Mouse (Mus musculus) NIH3T3 (cell line): Measurements from ENCODE around the gene Abcc2.

ENCODE experiments used
- DNase-seq: peaks from one replicate; pipeline ENCODE4 v3.0.0-alpha.2; 2012; ENCODE audit warnings: low read depth

The Abcc2 gene

DNA sequence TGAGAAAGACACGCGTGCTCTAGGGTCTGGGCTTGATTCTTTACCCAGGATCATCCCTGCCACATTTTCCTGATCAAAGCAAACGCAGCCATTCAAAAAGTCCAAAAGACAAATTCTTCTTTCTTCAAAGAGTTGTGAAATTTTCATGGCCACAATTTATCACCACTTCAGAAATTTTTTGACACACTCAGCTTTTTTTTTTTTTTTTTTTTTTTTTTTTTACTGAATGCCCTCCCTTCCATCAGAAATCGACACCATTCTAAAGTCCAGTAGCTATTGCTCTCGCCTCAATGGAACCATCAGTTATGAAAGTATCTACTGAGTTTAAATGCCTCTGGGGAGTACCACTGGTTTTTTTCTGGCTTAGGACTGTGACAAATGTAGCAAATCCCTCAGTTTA is 1.6 kb upstream of the Abcc2 start:
- no peak for DNase-seq

DNA sequence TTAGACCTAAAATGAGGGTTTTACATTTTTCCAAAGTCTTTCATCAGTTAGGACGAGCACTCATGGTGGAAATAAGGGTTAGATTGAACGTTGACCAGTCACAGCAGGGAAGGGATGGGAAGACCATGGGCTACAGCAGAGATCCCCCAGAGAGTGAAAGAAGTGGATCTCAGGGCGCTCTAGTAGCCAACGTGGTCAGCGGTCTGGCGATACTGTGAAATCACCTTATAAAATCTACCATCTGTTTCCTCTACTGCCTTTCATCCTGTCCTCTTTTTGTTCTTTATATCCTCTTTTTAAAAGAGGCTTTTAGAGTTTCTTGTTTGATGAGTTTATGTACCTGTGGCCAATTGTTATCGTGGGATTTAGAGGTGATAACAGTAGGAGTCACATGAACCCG is 2.8 kb downstream of the Abcc2 start:
- DNase-seq = no peak

DNA sequence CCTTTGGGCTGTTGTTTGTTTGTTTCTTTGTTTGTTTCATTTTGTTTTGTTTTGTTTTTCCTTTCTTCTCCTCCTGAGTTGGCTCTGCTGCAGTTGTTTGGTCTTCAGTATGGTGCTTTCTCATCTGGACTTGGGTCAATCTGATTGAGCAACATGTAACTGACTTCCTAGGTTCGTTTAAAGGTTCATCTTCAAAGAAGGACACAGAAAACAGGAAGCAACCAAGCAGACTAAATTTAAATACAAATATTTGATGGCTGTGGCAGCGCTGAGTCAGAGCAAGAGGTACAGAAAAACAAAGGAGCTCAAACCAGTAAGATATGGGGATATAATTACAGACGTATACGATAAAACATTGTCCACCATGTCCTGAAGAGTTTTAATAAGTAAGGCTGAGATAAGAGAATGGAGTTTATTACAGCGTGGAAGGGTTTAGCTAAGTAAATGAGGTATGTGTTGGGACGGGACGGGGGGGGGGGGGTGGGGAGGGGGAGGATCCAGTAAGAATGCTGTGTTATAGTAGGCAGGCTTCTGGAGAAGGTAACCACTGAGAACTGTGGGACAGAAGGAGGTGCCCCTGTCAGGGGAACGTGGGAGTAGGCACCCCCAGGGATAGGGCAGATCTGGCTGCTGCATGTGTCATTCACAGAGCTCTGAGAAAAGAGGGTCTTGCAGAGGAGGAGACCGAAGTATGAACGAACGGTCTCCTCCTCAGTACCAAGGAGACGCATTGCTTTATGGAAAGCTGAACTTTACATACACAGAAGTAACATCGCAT is 4.4 kb downstream of the Abcc2 start:
- DNase-seq = no peak

DNA sequence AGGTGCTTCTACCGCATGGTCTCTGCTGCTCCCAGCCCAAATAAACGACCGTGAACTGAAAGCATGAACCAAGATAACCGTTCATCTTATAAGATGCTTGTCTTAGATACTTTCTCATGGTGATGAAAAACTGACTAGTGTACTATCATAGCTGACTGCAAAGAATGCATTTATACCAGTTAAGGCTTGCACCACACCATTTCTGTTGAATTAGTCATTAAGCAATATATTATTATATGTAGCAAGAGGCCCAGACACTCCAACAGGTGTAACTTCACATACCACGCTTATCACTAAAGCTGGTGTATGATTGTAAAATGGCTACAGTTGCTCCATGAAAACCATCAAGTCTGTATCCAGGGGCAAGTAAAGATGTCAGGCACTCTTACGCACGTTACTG is 7.8 kb downstream of the Abcc2 start:
- DNase-seq = no peak

DNA sequence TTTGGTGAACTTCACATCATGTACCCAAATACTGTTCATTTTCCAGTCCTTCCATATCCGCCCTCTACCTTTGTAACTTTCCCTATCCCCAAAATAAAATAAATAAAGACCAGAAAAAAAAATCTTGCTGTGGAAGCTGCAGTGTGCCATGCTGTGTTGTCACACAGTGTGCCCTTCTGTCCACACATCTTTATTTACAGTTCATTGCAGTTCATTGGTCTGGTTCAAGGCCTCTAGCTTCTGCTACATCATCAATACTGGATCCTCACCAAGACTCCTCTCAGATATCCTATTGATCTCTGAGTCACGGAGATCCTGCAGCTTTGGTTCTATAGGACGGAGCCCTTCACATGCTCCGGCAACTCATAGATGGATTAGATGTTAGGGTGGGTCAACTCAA is 10.5 kb downstream of the Abcc2 start:
- no peak for DNase-seq

DNA sequence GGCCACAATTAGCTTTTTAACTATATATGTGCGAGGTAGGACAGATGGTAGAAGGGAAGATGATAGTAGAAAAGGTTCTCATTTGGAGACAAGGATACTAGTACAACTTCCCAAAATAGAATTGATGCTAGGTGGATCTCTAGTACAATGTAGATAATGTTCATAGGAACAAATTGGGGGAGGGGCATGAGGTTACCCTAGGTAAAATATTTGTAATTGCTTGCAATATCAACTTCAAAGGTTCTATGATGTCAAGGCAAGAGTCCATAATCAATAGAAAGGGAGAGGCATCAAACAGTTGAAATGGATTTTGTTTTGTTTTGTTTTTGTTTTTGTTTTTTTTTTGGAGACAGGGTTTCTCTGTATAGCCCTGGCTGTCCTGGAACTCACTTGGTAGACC is 12.0 kb downstream of the Abcc2 start:
- no peak for DNase-seq

DNA sequence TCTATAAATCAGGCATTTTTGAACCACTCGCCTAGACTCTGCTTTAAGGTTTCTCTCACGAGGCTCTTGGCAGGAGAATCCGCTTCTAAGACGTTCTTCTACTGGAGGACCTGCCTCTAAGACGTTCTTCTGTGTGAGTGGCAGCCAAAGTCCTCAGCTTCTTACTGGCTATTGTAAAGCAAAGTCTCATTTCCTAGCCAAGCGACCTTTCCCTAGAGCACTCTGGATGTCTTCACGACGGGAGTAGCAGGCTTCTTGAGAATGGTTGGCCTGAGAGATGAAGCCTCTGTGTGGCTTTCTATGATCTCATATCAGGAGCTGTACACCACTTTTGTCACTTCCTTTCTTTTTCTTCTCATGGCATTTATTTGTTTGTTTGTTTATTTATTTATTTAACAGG is 13.5 kb downstream of the Abcc2 start:
- no peak for DNase-seq

DNA sequence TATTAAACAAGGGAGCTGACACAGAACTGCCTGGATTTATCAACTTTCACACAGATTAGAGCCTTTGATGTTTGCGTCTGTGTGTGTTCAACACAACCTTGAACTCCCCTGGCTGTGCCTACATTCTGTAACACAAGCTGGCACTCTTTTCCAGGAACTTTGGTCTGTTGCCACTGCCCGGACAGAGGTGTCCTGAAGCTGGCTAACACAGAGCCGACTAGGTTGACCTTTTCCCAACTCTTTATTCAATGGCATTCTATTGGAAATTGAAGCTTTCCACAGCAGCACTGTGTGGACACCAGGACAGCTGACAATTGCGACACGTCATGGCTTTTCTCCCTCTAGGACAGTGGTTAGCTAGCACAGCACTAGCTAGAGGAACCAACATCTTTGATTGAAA is 15.2 kb downstream of the Abcc2 start:
- DNase-seq = no peak

DNA sequence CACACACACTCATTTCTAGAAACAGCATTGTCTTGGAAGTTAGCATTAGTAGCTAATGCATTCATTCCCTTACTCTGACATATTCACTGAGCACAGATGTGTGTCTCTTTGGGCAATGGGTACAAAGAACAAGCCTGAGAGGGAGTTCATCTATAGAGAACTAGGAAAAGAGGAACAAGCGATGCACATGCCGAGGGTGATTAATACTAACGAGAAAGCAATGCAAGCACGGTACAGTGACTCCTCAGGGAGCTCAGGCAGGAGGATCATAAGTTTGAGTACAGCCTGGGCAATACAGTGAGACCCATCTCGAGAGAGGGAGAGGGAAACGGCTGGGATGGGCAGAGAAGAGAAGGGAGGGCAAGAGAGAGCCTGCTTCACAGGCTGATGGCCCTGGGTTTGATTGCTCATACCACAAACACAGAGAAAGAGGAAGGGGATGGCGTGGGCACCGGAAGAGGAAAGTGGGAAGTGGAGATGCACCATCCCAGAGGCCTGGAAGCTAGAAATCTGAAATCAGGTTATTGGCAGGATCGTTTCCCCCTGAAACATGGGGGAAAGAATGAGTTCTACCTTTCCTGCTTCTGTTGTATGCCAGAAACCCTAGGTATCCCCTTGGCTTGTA is 19.5 kb downstream of the Abcc2 start:
- DNase-seq = no peak

DNA sequence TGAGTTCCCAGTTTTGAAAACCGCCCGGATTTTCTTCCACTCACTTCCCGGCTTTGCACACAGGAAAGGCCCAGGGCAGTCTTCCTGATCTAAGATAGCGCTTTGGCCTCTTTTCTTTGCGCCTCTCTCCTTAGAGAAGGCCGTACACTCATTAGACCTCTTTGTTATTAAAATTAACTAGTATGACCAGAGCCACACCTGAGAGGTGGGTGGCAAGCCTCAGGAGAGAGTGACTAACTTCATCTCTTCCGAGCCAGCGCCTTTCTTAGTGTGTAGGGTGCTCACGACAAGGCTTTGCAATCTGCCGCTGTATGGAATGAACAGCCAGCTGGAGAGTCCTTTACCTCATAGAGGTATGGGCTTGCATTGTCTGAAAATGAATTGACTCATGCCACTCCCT is 21.9 kb downstream of the Abcc2 start:
- DNase-seq = no peak

DNA sequence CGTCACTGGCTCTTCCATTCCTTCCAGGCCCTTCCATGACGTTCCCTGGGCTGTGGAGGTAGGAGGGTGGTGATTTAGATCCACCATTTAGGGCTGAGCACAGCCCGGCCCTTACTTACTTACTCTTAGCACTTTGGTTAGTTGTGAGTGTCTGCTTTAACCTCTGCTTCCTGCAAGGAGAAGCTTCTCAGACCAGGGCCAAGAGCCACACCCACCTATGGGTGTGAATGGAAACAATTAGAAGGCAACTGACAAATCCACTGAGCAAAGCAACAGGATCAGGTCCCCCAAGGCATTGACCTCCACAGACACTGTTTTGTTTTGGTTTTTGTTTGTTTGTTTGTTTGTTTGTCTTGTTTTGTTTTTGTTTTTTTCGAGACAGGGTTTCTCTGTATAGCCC is 27.3 kb downstream of the Abcc2 start:
- no peak for DNase-seq

DNA sequence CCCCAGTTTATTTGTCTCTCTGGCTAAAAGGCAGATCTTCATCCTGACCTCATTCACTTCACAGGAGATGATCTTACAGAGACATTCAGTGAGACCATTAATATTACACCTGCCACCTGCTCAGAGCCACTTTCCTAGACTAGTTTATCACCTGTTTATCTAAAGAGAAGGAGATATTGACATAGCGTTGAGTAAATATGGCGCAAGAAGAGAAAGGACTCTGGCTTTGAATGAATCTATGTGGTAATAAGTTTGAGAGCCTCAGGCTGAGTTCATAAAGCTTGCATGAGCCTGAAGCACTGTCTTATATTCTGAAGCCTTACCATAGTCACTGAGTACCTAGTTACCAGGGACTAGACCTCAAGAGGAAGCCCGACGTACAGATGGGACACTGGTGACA is 29.4 kb downstream of the Abcc2 start:
- DNase-seq = no peak

DNA sequence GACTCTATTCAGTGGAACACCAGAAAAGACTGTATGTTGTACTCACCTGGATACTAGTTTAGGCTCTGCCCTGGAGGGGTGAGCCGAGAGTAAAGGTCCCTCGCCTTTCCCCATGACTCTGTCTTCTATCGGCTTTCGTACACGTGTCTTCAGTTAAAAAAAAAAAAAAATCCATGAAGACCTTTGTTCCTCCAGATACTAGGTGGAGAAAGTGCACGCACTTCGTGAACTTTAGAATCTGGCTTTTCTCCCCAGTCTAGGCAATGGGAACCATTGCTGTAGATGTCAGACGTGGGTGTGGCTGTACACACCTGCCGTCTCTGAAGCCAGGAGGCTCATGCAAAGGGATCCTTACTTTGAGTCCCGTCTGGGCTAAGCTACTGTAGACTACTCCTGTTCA is 31.3 kb downstream of the Abcc2 start:
- no peak for DNase-seq

DNA sequence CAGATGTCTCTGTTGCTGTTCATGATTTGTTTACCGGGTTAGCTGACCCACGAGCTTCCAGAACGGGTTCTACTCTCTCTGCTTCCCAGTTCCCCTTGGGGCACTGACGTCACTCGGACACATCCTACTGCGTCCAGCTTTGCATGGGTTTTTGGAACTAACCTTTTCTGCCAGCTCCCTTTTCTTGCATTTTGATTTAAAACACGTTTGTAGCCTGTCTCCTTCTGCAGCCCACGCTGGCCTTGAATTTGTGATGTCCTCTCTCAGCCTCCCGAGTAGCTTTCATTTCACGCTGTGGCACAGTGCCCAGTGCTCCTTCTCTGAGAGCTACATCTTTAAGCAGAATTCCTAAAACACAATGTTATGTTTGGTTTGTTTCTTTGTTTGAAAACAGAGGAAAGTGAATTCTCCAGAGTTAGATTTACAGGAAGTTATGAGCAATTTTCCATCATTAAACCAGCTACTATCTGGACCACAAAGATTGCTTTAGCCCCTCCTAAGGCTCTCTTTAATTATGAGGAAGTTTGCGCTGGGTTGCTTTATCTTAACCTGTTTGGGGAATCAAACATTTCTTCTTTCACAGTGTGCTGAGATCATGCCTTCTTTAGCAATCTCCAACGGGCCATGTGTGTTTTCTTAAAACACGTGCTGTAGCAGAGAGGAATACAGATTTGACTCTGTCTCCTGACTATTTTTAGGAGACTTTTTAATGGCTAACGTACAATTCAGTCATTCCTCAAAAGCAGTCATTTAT is 33.8 kb downstream of the Abcc2 start:
- peak; percentile 52 for DNase-seq

DNA sequence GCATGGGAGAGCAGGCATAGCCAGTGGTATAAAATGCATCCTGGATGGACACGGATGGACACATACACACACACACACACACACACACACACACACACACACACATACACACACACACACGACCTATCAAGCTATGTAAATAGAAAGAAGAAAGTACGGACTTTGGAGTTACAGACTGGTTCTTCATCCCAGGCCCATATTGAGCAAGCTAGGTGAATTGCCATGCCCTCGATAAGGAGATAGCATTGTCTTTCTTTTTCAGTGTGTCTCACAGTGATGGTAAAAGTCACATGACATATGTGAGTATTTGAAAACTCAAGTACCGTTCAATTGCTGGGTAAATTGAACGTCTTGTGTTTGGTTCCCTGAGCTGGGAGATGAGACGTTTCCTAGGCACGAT is 44.9 kb downstream of the Abcc2 start:
- DNase-seq = no peak

DNA sequence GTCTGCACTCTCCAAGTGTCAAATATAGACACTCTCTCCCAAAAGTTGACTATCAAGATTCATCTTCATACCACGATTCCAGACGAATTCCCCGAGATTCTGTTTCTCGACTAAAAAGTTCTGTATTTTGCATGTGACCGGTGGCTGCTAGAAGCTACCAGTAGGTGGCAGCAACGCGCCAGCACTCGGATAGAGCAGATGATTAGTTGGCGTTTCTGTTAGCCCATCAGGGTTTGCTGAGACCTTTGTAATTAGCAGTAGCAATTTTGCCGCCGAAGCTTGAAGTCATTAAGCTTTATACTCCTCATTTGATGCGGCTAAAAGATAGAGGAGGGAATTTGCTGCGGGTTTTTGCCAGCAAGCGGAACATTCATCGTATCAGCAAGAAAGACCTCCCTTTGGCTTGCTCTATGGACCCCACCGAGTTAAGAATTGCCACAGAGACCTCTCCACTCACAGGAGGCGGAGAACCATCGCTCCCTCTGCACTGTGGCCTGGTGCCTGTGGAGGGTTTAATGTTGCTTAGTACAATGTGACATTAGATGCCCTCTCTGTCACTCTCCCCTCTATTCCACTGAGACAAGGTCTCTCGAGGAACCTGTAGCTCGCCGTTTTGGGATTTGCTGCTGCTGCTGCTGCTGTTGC is 50.6 kb downstream of the Abcc2 start:
- DNase-seq = peak; percentile 91

DNA sequence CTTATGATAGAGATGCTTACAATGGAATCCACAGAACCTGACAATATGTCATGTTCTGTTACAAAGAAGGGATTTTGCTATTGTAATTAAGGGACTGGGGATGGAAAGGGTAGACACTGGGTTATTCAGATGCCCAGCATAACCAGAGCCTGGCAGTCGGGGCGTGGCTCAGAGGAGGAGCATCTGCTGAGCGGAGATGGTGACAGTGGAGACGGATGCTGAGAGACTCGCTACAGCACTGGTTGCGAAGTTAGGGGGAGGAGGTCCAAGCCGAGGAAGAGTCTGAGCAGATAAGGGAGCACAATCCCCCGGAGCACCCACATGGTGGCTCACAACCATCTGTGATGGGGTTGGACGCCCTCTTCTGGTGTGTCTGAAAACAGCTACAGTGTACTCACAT is 61.2 kb downstream of the Abcc2 start:
- no peak for DNase-seq

DNA sequence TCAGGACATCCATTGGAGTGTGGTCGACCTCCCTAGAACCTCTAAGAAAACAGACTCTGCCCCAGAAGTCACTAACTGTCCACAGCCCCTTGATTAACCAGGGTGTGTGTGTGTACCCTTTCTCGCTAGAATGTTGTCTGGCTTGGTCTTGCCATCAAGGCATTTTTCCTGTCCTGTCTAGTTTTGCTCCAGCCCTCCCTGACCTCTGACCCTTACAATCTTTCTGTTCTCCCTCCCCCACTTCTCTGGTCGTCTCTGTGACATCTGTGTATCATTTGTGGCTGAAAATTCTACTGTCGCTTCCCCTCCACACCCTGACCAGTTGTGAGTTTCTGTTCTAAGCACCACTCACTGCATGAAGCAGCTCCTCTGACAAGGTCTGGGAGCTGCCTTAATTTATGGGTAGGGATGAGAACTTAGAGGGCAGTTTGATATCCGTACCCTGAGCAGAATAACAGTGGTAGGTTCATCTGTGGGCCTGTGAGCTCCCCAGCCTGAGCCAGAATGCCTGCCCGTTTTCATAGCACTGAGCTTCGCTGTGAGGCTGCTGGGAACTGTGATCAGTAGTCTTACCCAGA is 63.4 kb downstream of the Abcc2 start:
- no peak for DNase-seq

DNA sequence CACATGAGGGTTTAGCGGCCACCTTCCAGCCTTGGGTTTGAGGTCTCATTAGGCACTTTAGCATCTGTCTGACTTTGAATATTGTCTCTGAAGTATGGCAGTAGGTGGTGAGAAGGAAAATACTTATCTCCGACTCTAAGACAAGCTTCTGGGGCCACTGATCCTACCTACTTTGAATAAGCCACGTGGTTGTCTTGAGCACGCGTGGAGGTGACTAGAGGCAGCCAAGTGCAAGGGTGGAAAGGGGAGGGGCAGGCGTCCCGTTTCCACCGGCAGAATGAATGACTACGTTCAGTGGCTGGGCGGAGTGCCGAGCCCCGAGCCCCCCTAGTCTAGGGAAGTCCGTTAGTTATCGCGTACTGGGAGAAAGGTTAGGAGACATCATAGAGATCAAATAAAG is 65.1 kb downstream of the Abcc2 start:
- no peak for DNase-seq

DNA sequence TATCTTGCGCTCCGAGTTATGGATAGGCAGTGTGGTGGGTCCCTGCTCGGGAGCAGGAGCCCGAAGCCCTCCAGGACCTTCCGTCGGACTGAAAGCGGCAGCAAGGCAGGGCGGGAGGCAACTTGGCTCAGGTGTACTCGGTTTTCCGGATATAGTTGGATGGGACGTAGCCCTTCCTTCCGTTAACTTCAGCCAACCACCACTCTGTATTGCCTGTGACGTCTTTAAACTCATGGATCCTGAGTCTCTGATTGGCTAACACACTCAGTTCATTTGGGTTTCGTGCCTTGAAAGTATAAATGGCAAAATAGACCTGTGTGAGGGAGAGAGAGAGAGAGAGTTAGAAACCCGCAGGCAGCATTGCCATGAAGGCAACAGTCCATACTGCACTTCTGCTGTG is 66.0 kb downstream of the Abcc2 start:
- DNase-seq = no peak

DNA sequence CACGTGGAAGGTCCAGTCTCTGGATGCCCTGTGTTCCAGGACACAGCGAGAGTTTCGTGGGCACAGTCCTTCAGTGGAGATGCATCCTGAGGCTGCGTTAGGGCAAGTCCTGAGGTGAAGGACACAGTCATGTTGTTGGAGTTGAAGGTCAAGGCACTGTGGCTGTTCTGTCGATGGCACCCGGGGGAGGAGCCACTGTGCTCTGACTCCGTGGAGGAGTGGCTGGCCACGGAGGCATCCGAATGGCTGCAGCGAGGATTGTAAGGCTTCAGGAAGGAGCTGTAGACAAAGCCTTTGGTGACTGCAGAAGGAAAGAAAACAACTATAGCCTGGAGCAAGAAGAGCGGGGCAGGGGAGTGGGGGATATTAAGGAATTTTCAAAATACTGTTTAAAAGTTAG is 68.0 kb downstream of the Abcc2 start:
- DNase-seq = no peak

DNA sequence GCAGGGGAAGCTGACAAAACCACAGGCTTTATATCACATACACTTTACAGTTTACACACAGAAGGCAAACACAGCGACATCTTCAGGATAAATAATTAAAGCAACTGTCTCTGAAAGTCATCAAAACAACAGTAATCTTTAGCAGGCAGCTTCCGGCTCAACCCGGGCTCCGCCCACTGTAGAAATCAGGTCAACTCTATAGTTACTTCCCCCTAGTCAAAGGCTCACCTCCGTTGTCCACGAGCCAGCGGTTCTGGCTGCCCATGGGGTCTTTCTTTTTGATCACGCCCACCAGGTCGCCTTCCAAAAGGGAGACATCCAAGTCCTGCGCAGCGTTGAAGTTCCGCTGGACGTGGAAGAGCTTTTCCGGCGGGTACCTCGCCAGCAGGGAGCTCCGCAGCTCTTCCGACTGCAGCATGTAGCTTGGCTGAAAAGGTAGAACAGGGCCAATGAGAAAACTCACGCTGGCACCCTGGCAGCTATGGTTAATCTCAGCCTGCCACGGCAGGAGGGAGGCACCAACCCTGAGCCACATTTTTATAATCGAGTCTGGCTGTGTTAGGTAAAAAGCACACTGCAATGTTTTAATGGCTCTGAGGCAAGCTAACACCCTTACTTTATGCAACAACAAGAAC is 70.1 kb downstream of the Abcc2 start:
- DNase-seq = no peak
